Mouse (Mus musculus) adrenal gland, postnatal 36 days (tissue): ENCODE measurements at regions not wholly inside any gene's neighbourhood (a gene's known extent, or its start where the extent isn't known, plus 50 kb on each side); places are given as distances from the start of the nearest gene placed in this dataset.
"Not testable (repeated sequence)": the region's sequence is repeated elsewhere in the genome, so short reads cannot be mapped to it uniquely, and the experiment has no call there.

Experiments
- DNase-seq, 2 experiments: peaks; one replicate each; pipeline ENCODE4 v3.0.0; 2021; ENCODE audit warnings: mixed read lengths in 1 of 2

DNA sequence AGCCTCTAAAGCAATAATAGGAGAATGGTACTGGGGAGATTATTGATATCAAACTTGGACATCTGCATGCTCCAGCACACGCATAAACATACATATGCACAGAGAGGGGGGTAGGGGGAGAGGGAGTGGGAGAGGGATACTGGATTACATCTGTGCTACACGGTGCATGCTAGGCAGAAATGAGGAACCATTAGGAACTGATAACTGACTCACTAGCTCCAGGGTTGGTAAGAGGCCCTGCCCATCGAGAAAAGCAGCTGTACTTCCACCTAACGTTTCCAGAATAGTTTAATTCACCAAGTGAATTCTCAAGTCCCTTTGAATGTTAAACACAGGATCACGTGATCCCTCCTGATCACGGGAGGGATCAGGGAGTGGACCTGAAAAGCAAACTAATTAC lies 825.1 kb downstream of the Diaph3 start:
- no peak for DNase-seq

DNA sequence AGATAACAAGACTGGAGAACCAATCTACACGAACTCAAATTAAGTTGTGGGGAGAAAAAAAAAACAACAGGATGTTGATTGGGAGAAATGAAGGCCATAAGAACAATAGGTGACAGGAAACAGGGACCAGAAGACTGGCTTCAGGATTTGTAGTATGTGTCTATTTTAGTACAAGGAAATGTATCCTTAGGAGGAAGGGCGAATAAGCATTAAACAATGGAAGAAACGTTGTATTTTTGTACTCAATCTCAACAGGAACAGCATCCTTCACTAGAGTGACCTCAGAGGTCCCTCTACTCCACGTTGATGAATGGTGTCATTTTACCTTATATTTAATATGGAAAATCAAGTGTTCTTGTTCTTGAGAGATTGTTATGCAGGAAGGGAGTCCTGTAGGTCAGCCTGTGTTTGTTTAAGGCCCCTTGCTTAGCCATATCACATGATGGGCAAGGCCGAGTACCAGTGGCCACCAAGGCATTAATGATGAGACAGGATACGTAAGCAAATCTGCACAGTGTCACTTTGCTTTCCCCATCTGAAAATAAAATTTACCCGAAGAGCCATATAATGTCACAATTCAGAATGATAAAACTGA lies 832.0 kb downstream of the Diaph3 start:
- peak in 1 of 2 experiments; percentile 6 for DNase-seq

DNA sequence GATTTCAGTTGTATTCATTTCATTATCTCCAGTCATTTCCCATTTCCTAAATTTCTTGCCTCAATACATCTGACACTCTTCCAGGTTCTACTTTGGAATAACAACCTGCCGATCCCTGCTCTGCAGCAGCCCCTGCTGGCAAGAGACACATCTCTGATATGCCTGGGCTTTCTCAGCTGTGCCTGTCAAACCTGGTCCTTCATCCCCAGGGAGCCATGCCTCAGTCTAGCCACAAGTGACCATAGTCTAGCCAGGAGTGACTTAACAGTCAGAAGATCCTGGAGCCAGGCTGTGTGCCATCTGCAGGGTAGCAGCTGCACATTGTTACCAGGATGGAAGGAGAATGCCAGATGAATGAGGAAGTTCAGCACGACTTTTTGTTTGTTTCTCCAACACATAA lies 833.2 kb downstream of the Diaph3 start:
- peak; percentile 61 to 75 for DNase-seq

DNA sequence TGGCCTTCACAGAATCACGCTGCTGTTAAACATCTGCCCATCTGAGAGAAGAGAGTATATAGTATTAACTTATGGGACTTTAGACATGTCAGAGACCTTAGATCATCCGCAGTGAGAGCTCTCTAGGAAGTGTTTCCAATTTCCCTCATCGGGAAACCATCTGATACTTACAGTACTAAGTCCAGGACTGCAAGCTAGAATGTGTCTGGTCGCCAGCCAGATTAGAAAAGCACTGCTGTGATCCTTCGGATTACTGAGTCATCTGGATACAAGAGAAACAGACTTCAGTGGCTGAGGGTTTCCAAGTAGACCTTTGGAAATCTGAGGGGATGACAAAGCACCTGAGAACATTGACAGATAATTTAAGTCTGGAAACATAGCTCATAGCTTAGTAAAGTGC lies 839.4 kb downstream of the Diaph3 start:
- DNase-seq, result peak in 1 of 2 experiments; percentile 14

DNA sequence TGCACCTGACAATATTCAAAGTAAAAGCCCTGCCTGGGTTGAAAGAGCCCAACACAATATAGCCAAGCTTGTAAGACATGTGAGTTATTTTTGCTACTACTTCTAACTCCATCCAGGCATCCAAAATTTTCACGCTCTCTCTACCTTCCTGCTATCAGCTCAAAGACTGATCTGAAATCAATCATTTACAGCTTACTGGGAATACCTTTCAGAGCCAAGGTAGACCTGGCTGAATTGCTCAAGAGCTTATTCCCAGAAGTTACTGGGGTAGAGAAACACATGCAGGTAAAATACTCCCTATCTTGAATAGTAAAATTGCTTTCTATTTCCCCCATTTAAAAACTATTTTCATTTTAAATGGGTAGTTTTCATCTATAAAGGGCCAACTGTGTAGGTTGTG lies 840.2 kb downstream of the Diaph3 start:
- no peak for DNase-seq

DNA sequence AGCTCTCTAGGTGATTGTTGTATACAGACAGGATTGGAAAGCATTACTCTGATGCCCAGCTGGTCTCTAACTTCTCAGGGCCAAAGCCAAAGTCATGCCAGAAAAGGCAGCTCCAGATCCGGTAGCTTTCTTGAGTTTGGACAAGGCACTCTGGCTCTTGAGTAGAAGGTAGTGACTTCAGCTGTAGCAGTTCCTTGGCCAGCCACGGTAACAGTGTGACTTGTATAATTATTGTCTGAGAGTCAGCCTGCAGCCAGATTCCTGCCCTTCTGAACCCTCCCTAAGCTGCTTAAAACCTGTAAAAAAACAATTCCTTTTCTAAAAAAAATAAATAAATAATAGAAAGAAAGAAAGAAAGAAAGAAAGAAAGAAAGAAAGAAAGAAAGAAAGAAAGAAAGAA lies 843.0 kb downstream of the Diaph3 start:
- DNase-seq, result no peak

DNA sequence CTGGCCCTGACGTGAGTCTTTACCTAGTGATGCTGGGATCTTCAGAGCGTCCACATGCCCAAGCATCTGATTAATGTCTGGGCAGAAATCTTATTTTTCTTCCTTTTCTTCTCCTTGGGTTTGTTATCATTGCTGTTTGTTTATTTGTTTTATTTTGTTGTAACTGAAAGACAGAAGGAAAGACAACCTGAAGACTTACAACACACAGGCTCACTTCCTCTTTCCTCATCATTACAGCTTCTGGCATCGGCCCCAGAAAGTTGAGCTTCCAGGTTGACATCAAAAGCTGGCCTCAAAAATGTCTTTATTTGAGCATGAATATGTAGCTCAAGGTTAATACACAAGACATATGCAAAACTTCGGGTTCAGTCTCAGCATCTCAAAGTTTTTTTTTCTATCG lies 846.4 kb downstream of the Diaph3 start:
- DNase-seq, result not testable (repeated sequence)

DNA sequence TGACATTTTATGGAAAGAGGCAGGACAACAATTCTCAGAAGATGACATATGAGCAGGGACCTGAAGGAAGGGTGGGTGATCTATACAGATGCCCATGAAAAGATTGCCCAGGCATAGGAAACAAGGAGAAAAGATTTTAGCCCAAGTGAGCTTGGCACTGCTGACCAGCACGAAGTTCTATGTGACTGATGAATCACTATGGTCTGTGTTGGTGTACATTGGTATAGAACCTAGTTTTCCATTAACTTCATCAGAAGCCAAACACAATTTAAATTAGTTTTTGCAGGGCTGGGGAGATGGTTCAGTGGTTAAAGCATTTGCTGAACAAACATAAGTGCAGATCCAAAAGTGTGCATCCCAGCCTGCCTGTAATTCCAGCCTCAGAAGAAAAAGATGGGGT lies 847.2 kb downstream of the Diaph3 start:
- no peak for DNase-seq

DNA sequence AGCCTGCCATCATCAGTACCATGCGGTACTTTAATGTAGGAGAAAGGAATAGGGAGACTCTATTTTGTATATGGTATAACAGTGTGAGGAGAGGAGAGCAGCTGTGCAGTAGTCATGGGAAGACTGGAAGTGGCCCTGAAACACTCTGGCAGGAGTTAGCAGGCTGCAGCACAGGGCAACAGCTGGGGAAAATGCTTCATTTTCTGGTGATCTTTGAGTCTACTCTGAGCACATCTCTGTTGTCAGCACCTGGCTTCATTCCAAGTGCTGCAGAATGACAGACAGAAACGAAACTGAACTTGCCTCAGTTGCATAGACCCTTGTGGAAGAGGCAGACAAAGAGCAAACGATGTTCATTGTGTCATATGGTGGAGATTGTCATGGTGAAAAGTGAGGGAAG lies 847.7 kb downstream of the Diaph3 start:
- DNase-seq, result no peak

DNA sequence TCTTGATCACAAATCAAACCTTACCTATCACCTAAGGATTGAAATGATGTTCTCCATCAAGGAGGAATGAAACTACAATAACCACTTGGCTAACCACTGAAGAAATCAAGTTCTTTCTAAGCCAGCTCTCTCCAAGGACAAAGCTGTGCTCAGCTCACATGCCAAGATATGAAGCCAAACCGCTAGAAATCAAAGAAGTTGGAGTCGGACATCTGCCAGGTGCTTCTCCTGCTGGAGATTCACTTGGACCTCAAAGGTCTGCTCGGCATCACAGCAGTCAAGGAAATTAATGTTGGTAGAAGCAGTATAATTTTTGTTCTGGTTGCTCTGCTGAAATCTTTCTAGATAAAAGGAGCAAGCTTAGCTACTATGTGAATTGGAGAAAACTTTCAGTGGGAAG lies 850.5 kb downstream of the Diaph3 start:
- no peak for DNase-seq

DNA sequence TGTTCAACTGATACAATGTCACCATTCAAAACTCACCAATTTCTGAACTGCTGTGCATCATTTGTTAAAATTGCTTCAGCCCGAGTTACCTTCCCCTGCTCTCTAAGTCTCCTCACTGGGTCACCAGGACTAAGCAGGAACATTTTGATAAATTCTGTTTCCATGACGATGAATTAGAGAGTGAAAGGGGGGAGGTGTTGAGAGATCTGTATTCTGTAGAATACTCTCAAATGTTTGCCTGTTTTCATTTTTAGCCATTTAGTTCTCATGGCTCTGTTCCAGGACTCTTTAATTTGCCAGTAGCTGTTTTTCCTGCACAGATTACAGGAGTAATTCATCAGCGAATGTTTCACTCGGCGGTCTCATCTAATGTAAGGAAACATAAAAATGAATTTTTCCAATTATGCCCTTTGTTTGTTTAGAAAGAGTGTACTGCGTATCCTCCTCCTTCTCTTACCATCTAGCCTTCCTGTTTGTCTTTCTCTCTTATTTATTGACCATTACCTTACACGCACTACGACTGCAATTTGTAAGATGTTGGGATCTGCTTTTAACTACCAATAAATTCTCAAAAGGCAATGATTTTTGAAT lies 879.3 kb downstream of the Diaph3 start:
- DNase-seq, result no peak

DNA sequence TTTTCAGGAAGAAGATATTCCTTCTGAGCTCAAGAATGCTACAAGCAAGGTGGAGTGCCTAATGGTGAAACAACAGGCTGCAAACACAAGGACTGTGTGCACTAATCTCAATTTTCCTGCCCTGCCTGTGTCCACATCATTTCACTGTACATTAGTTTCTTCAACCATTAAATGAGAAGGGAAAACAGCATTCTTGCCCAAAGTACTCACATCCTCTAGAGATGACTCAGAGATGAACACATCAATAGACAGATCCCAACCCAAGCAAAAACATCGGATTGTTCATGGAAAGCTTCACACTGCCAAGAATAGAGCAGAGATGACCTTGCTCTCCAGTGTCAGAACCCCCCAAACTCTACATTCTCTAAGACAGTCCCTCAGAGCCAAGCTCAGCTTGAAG lies 886.8 kb downstream of the Diaph3 start:
- DNase-seq, result peak in 1 of 2 experiments; percentile 2

DNA sequence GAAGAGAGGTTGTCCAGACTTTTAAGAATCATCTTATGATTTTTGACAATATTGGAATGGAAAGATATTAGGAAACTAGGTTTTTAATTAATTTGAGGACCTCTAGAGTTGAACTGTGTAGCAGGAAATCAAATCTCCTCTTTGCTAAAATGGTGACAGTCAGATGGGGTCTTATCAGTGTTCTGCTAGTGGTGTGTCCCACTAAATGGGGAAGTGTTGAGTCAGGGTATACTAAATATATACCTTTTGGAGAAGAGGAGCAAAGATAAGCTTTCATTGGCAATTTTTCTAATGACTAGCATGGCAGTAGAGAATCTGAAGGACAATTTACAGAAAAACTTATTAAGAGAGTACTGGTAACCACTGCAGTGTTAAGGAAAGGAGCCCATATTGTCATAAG lies 889.4 kb downstream of the Diaph3 start:
- no peak for DNase-seq

DNA sequence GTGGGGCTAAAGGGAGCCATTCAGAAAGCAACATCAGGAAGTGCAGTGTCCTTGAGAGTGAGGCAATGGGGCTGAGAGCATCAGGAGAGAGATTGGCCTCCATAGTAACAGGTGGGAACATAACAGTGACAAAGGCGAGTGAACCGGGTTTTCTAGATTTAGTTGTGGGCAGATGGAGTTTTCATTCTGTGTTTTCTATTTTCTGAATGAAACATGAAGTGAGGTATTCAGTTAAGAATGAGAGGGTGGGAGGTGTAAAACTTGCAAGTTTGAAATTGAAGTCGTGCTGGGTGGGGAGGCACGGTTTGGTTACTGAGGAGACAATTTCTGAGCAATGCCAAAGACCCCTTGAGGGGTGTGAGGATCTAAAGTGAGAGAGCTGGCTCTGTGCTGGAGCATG lies 893.3 kb downstream of the Diaph3 start:
- no peak for DNase-seq

DNA sequence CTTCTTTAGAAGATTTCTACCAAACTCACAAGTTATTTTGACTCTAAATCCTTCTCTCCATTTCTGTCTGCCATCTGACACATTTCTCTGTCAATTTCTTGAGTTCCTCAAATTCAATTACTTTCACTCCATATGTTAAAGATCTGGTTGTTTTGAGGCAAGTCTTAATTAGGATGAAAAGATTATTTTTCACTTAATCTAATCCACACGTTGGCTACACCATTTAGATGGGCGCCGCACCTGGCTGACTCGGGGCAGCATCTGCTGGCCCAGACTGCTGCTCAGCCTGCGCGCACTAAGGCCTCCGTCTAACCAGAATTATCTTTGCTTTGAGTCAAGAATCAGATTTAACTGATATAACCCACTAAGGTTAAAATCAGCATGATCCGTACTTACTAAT lies 894.3 kb downstream of the Diaph3 start:
- no peak for DNase-seq

DNA sequence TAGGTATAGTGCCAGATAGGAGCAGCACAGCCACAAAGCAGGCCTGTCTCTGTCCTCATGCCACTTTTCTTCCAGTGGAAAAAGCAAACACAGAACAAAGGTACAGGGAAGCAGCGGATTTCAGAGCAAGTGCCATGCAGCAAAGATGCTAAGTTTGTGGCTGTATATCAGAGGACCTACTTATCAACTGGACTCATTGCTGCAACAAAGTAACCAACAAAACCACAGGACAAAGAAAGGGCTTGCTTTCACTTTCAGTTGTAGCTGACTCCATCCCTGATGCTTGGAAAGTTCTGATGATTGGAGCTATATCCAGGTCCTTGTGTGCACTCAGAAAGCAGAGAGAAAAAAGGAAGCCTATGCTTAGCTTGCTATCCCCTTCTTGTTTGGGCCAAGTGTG lies 897.4 kb downstream of the Diaph3 start:
- no peak for DNase-seq

DNA sequence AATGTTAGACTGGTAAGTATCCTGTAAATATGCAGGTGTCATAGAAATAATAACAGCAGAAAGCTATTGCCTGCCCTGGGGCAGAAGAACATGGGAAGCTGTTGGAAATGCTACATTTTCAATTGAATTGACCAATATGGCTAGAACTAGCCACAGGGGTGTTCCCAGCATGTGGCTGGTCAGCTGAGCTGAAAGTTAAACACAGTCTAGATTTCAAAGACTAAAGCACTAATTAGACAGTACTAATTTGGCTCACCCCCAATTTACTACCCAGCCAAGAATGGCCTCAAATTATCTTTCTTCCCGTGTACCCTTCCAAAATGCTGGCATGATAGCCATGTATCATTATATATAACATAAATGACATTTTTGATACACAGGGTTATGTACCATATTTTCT lies 898.2 kb downstream of the Diaph3 start:
- no peak for DNase-seq

DNA sequence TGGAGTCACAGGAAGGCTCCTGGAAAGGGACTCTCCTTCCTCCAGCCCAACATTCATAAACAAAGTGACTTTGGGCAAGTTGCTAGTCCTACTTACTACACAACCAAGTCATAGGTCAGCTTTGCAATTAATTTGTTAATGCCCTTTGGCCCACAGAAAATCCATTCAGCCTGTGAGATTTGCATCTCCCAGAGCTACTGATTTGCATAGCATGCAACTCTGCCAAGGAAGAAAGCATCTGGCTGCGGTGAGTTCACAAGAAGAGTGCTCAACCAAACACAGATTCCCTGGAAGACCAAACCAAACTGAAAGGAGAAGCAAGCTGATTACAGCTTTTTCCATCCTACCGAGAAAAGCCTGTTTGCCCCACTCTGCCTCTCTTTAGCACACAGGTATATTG lies 901.9 kb downstream of the Diaph3 start:
- DNase-seq, result no peak

DNA sequence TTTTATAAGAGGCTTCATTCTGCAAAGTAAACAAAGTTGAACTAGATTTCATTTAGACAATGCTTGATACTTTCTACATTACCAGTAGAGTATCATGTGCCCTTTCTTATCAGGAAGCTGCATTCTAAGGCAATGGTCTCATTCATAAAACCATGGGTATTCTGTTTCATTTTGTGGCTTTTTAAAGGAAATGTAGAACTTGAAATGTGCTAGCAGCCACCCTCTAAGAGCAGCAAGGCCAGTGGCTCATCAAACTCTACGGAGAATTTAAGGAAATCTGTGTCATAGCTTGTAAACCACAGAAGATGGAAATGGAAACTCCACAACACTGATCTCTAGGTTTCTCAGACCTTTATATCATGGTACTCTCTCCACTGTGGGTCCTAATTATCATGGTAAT lies 907.7 kb downstream of the Diaph3 start:
- DNase-seq, result no peak

DNA sequence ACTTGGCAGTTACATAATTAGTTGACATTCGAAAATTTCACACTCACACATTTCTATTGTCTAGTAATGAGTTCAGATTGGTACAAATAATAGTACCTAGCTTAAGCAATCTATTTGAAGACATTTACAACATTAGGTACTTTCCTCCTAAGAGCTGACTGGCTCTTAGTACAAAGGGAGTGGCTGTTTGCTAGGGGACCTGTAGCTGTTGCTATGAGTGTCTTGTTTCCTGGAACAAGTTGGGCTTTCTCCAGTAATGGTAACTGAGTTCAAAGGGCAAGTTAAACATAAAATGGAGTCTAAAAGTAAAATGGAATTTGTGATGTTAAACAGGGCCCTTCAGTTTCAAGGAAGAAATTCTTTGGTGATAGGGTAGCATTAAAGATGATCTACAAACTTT lies 910.4 kb downstream of the Diaph3 start:
- DNase-seq, result no peak

DNA sequence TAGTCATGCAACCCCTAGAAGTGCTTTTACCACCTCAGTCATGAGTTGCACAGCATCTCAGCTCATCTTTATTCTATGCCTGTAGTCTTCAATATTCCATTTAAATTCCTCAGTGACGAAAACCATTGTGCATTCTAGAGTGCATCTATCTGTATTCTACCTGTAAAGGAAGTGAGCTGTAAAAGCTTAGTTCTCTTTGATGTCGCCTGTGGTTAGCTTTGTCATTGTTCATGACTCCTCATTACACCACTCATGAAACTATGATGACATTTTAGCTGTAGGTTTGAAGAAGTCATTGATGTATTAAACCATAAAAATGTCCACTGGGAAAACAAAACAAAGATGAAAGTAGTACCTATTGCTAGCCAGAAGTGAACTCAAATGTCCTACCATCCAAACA lies 911.3 kb downstream of the Diaph3 start:
- no peak for DNase-seq

DNA sequence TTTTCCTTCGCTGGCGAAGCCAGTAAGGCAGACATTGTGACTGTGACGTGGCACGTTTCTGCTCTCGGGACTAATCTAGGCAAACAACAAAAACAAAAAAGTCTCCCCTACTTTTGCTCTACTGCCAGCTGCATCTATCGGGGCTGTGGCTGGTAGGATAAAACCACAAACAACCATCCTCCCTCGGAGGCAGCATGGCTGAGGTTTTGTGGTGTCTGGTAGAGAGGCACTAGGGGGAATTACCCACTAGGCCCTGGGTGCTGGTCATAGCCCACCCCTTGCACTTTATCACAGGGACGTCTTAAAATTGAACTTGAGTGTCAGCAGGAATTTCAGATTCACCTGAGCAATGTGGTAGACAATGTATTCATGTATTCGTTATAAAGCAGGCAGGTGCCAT lies 925.3 kb downstream of the Diaph3 start:
- DNase-seq, result no peak

DNA sequence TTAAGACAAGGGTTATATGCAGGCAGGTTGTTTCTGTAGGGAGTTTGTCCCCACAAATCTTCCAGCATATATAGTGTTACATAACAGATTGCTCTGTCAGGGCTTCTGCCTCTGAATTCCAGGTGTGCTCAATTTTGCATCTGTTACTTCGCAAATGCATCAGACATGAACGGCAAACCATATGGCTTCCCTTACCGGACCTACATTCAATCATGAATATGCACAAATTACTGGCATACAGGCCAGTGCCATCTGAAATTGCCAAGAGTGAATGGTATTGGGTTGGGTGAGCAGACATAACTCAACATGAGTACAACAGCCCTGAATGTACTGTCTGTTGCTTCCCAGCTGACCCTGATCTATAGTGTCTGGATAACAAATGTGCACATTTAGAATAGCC lies 929.4 kb downstream of the Diaph3 start:
- DNase-seq, result no peak

DNA sequence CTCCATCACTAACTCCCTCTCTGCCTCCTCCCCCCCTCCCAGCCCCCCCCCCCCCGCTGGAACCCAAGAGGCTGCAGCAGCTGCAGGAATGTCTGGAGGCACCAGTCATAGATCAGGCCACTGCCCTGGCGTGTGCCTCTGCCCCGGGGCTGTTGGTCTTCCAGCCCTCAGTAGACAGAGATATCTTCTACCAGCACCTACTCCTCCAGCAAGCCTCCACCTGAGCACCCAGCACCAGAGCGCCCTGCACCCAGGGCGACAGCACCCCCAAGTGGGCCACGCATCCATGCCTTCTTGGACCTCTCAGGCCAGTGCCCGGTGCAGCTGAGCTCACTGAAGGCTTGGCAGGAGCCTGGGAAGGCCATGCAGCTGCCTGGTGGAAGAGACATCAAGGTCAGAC lies 936.5 kb downstream of the Diaph3 start:
- DNase-seq, result peak in 1 of 2 experiments; percentile 7

DNA sequence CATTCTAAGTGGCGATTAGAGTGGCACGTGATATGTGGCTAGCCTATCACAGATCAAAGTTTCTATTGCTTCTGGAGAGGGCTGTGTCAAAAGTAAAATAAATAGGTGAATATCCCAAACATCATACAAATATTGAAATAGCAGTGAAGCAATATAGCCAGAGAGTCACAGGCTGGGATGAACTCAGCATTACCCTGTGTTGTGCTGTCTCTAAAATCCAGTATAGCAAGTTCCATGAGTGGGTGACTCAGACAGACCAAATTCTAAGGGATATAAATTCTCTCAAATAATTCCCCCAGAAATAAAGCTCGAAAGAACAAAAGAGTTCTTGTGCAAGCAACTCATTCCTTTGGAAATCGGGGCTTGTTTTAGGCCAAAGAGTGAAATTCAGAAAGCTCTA lies 943.2 kb downstream of the Diaph3 start:
- no peak for DNase-seq
